Mouse (Mus musculus): ENCODE measurements around the gene Btbd35f13.
"Not testable (repeated sequence)": the region's sequence is repeated elsewhere in the genome, so short reads cannot be mapped to it uniquely, and the experiment has no call there.

The Btbd35f13 gene

DNA sequence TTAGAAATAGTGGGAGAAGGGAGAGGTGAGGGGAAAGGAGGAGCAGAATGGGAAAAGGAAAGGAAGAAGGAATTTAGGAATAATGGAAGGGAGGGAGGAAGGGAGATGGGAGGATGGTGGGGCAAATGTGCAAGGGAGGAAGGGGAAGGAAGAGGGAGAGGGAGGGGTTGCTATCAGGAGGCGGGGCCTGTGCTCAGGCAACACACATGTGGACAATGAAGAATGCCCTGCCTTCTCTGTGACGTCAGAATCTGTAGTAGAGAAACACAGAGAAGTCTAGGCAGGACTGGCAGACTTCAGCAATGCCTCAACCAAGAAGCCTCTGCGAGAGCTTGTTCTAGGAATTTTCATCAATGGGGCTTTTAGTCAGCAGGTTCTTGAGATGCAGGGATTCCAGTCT, at the start of gene Btbd35f13:
Gene Btbd35f13, plus strand, starts transcription at position 301 of the 400 bp plus-strand sequence.
- DNase-seq (ENCODE audit: extremely low read depth, low read depth) = not testable (repeated sequence)

DNA sequence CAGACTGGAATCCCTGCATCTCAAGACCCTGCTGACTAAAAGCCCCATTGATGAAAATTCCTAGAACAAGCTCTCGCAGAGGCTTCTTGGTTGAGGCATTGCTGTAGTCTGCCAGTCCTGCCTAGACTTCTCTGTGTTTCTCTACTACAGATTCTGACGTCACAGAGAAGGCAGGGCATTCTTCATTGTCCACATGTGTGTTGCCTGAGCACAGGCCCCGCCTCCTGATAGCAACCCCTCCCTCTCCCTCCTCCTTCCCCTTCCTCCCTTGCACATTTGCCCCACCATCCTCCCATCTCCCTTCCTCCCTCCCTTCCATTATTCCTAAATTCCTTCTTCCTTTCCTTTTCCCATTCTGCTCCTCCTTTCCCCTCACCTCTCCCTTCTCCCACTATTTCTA, 45.3 kb downstream of the Btbd35f13 start, which contains the start of gene Btbd35f14:
Gene Btbd35f14, minus strand, starts transcription at position 101 of the 400 bp plus-strand sequence.
- not testable (repeated sequence) for DNase-seq (ENCODE audit: extremely low read depth, low read depth)

All from MEL-GATA-1-ER (cell line).